Mouse (Mus musculus): ENCODE data around the gene Cactin. TPM values are rescaled to one million over a fixed set of nuclear protein-coding genes. Genes with fewer than 3 reads are reported as not detected.

Cactin gene
- polyA plus RNA-seq, 1 experiment, result 29.2 TPM

DNA sequence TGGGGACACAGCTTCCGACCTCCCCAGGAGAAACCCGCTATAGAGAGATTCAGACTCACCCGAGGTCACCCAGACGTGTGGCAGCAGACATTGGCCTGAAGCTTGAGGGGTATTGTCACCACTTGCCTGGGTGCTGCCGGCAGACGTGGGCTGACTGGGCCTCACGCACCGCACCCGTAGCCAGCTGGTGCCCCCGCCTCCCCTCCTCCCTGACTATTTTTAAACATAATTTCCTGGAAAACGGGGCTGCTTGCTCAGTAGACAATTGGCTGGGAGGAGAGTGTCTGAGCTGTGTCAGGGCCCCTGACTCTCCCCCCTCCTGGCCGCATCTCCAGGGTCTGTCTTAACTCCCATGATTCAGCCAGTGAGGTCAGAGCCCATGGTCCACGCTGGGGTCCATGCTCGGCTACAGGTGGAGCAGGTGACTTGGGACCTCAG is 18.1 kb upstream of the Cactin start:
- 43% methylated on average over 14 of the region's 14 CpGs for WGBS
- H3K4me1 ChIP-seq (ENCODE audit: control insufficient read depth, insufficient read depth, insufficient read length, low read length), result peaks cover 36% of the 10 kb centered on the region
- H3K4me3 ChIP-seq (ENCODE audit: low read depth, low read length), result no peak overlapping the region
- H3K27ac ChIP-seq (ENCODE audit: insufficient read depth, low read depth, low read length), result peak overlapping the region; percentile 32; the same call in 1 of the 2 replicates
- peaks cover 16% of the 10 kb centered on the region for H3K36me3 ChIP-seq (ENCODE audit: control insufficient read depth, insufficient read depth, low read length)
- TF ChIP-seq CTCF (IDR thresholded peaks at IDR 0.05; ENCODE audit: extremely low read depth, insufficient read length, insufficient replicate concordance, low read depth, low read length) (no peak), POLR2A (IDR thresholded peaks at IDR 0.05; ENCODE audit: low read depth, low read length) (no peak)
- H3K27me3 ChIP-seq (ENCODE audit: control insufficient read depth, insufficient read depth, low read length), result no peaks in the 10 kb centered on the region

GRCm38 (mm10) chr10:81303258-81303657 is 17.6 kb upstream of the Cactin start:
- H3K27ac ChIP-seq (ENCODE audit: insufficient read depth, low read depth, low read length), result peak overlapping the region; percentile 32; the same call in 1 of the 2 replicates
- no peak overlapping the region for H3K4me3 ChIP-seq (ENCODE audit: low read depth, low read length)
- H3K27me3 ChIP-seq (ENCODE audit: control insufficient read depth, insufficient read depth, low read length), result no peaks in the 10 kb centered on the region
- H3K36me3 ChIP-seq (ENCODE audit: control insufficient read depth, insufficient read depth, low read length), result peaks cover 21% of the 10 kb centered on the region
- no peak for TF ChIP-seq POLR2A (IDR thresholded peaks at IDR 0.05; ENCODE audit: low read depth, low read length)
- no peak for TF ChIP-seq CTCF (IDR thresholded peaks at IDR 0.05; ENCODE audit: extremely low read depth, insufficient read length, insufficient replicate concordance, low read depth, low read length)
- peaks cover 32% of the 10 kb centered on the region for H3K4me1 ChIP-seq (ENCODE audit: control insufficient read depth, insufficient read depth, insufficient read length, low read length)
- 57% methylated on average over 10 of the region's 10 CpGs for WGBS

GRCm38 (mm10) chr10:81303761-81304160 is 17.1 kb upstream of the Cactin start:
- Histone ChIP-seq H3K4me3 (ENCODE audit: low read depth, low read length) (no peak overlapping the region), H3K36me3 (ENCODE audit: control insufficient read depth, insufficient read depth, low read length) (peaks cover 23% of the 10 kb centered on the region), H3K27ac (ENCODE audit: insufficient read depth, low read depth, low read length) (no peak overlapping the region), H3K27me3 (ENCODE audit: control insufficient read depth, insufficient read depth, low read length) (no peaks in the 10 kb centered on the region), H3K4me1 (ENCODE audit: control insufficient read depth, insufficient read depth, insufficient read length, low read length) (peaks cover 29% of the 10 kb centered on the region)
- WGBS, result 74% methylated on average over 7 of the region's 7 CpGs
- no peak for TF ChIP-seq POLR2A (IDR thresholded peaks at IDR 0.05; ENCODE audit: low read depth, low read length)
- no peak for TF ChIP-seq CTCF (IDR thresholded peaks at IDR 0.05; ENCODE audit: extremely low read depth, insufficient read length, insufficient replicate concordance, low read depth, low read length)

- 31% methylated on average over 9 of the region's 9 CpGs for whole genome bisulfite sequencing
Measured at GRCm38 (mm10) chr10:81304597-81305238, 16.2 kb upstream of the Cactin start.

DNA sequence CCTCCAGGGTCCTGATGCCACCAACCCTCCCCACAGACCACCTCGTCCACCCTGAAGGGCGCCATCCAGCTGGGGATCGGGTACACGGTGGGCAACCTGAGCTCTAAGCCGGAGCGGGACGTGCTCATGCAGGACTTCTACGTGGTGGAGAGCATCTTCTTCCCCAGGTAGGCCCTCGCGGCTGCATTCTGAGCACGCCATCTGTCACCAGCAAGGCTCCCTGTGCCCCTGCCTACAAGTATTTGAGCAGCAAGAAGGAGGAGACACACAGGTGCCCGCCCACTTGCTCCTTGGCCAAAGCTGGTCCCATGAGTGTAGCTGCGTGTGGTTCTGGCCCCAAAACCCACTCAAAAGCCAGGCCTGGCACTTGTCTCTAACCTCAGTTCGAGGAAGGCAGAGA is 15.2 kb upstream of the Cactin start:
- H3K4me3 ChIP-seq (ENCODE audit: low read depth, low read length), result no peak overlapping the region
- H3K36me3 ChIP-seq (ENCODE audit: control insufficient read depth, insufficient read depth, low read length), result peaks cover 35% of the 10 kb centered on the region
- peaks cover 14% of the 10 kb centered on the region for H3K4me1 ChIP-seq (ENCODE audit: control insufficient read depth, insufficient read depth, insufficient read length, low read length)
- H3K27me3 ChIP-seq (ENCODE audit: control insufficient read depth, insufficient read depth, low read length), result no peaks in the 10 kb centered on the region
- H3K27ac ChIP-seq (ENCODE audit: insufficient read depth, low read depth, low read length), result no peak overlapping the region
- WGBS, result 94% methylated on average over 14 of the region's 14 CpGs
- TF ChIP-seq POLR2A (IDR thresholded peaks at IDR 0.05; ENCODE audit: low read depth, low read length) (no peak), CTCF (IDR thresholded peaks at IDR 0.05; ENCODE audit: extremely low read depth, insufficient read length, insufficient replicate concordance, low read depth, low read length) (no peak)

More at GRCm38 (mm10) chr10:81304597-81305238, 16.2 kb upstream of the Cactin start:
- no peak overlapping the region for H3K4me3 ChIP-seq (ENCODE audit: low read depth, low read length)
- H3K4me1 ChIP-seq (ENCODE audit: control insufficient read depth, insufficient read depth, insufficient read length, low read length), result peaks cover 21% of the 10 kb centered on the region
- TF ChIP-seq CTCF (IDR thresholded peaks at IDR 0.05; ENCODE audit: extremely low read depth, insufficient read length, insufficient replicate concordance, low read depth, low read length) (peak; percentile 80; the same call in 1 of the 2 replicates), POLR2A (IDR thresholded peaks at IDR 0.05; ENCODE audit: low read depth, low read length) (no peak)
- peaks cover 31% of the 10 kb centered on the region for H3K36me3 ChIP-seq (ENCODE audit: control insufficient read depth, insufficient read depth, low read length)
- no peaks in the 10 kb centered on the region for H3K27me3 ChIP-seq (ENCODE audit: control insufficient read depth, insufficient read depth, low read length)
- H3K27ac ChIP-seq (ENCODE audit: insufficient read depth, low read depth, low read length), result no peak overlapping the region

DNA sequence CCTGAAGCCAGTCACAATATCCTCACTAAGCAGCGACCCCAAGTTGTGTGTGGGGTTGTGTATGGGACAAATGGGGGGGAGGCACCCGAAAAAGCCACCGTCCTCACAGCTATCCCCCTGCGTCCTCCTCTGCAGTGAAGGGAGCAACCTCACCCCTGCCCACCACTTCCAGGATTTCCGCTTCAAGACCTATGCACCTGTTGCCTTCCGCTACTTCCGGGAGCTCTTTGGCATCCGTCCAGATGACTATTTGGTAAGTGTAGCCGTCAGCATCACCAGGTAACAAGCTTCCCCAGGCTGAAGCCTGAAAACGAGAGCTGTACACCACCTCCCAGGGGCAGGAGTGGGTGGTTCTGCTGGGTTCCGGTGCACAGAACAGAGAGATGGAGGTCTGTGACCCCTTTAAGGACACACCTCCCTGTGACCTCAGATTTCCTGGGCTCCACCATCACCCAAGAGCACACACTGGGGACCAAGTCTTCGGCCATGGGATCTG is 14.7 kb upstream of the Cactin start:
- H3K36me3 ChIP-seq (ENCODE audit: control insufficient read depth, insufficient read depth, low read length), result peaks cover 38% of the 10 kb centered on the region
- H3K27me3 ChIP-seq (ENCODE audit: control insufficient read depth, insufficient read depth, low read length), result no peaks in the 10 kb centered on the region
- TF ChIP-seq POLR2A (IDR thresholded peaks at IDR 0.05; ENCODE audit: low read depth, low read length), result no peak
- no peak for TF ChIP-seq CTCF (IDR thresholded peaks at IDR 0.05; ENCODE audit: extremely low read depth, insufficient read length, insufficient replicate concordance, low read depth, low read length)
- no peak overlapping the region for H3K27ac ChIP-seq (ENCODE audit: insufficient read depth, low read depth, low read length)
- 87% methylated on average over 12 of the region's 12 CpGs for WGBS
- H3K4me3 ChIP-seq (ENCODE audit: low read depth, low read length), result no peak overlapping the region
- peaks cover 14% of the 10 kb centered on the region for H3K4me1 ChIP-seq (ENCODE audit: control insufficient read depth, insufficient read depth, insufficient read length, low read length)

DNA sequence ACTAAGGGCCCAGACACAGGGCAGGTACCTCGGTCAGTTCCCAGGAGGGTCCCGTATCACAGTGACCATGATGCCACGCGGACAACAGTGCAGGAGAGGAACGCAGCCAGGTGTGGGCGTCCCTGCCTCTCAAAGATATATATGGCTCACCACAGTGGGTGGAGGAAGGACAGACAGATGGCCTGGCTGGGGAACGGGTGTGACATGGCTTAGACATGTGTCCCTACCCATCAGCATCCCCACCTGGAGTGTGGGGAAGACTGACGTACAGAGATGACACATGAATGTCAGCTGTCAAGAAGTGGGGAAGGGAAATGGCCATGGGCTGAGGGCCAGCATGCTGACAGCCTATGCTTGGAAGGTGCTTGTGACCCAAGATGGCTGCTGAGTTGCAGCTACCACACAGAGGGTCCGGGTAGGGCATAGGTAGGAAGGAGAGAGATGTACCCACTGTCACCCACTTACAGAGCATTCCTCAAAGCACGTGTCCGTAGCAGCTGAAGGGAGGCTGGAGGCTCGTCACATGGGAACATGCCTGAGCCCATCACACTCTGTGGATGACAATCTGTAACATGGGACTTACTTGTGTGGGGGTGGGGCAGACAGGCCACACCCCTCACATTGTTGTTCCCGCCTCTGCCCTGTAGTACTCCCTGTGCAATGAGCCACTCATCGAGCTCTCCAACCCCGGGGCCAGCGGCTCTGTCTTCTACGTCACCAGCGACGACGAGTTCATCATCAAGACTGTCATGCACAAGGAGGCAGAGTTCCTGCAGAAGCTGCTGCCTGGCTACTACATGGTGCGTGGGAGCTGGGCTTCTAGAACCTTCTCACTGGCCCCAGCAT is 13.8 kb upstream of the Cactin start:
- no peak overlapping the region for H3K4me3 ChIP-seq (ENCODE audit: low read depth, low read length)
- 95% methylated on average over 21 of the region's 21 CpGs for WGBS
- H3K4me1 ChIP-seq (ENCODE audit: control insufficient read depth, insufficient read depth, insufficient read length, low read length), result peaks cover 14% of the 10 kb centered on the region
- TF ChIP-seq POLR2A (IDR thresholded peaks at IDR 0.05; ENCODE audit: low read depth, low read length) (no peak), CTCF (IDR thresholded peaks at IDR 0.05; ENCODE audit: extremely low read depth, insufficient read length, insufficient replicate concordance, low read depth, low read length) (no peak)
- H3K36me3 ChIP-seq (ENCODE audit: control insufficient read depth, insufficient read depth, low read length), result peaks cover 41% of the 10 kb centered on the region
- no peaks in the 10 kb centered on the region for H3K27me3 ChIP-seq (ENCODE audit: control insufficient read depth, insufficient read depth, low read length)
- no peak overlapping the region for H3K27ac ChIP-seq (ENCODE audit: insufficient read depth, low read depth, low read length)
